Mouse (Mus musculus): Measurements from ENCODE around the gene Lama1. TPM values are rescaled to one million over a fixed set of nuclear protein-coding genes. Genes with fewer than 3 reads are reported as not detected.

Lama1 gene
- polyA plus RNA-seq, 1 experiment from 2014 or later, result 4.1 TPM

GRCm38 (mm10) chr17:67690689-67691088, 6.4 kb upstream of the Lama1 start:
- H3K4me2 ChIP-seq (ENCODE audit: low read depth, low read length), result no peak overlapping the region
- H3K27ac ChIP-seq (ENCODE audit: low read length), result no peak overlapping the region
- H3K9me3 ChIP-seq (replicated peaks; ENCODE audit: control insufficient read depth, low read length), result no peaks in the 10 kb centered on the region
- no peaks in the 10 kb centered on the region for H3K36me3 ChIP-seq (ENCODE audit: control insufficient read depth, insufficient read depth, low read length)
- H3K27me3 ChIP-seq (ENCODE audit: control insufficient read depth, insufficient read depth, low read length), result no peaks in the 10 kb centered on the region
- no peak overlapping the region for H3K9ac ChIP-seq (ENCODE audit: low read length)
- H3K4me3 ChIP-seq (replicated peaks; ENCODE audit: low read length), result no peak overlapping the region
- ATAC-seq (ENCODE audit: insufficient read depth, low FRiP score), result no peak
- 45% methylated on average over 4 of the region's 4 CpGs for WGBS
- H3K4me1 ChIP-seq (ENCODE audit: control insufficient read depth, insufficient read depth, low read length), result no peaks in the 10 kb centered on the region; the same call in 1 of the 2 replicates

- no peaks in the 10 kb centered on the region for H3K36me3 ChIP-seq (ENCODE audit: control insufficient read depth, insufficient read depth, low read length)
- ATAC-seq (ENCODE audit: insufficient read depth, low FRiP score), result no peak
- WGBS, result 53% methylated on average over 2 of the region's 2 CpGs
- no peaks in the 10 kb centered on the region for H3K27me3 ChIP-seq (ENCODE audit: control insufficient read depth, insufficient read depth, low read length)
- H3K27ac ChIP-seq (ENCODE audit: low read length), result peak overlapping the region; percentile 74
- H3K4me3 ChIP-seq (replicated peaks; ENCODE audit: low read length), result no peak overlapping the region
- no peak overlapping the region for H3K4me2 ChIP-seq (ENCODE audit: low read depth, low read length)
- no peaks in the 10 kb centered on the region for H3K9me3 ChIP-seq (replicated peaks; ENCODE audit: control insufficient read depth, low read length)
- no peak overlapping the region for H3K9ac ChIP-seq (ENCODE audit: low read length)
- H3K4me1 ChIP-seq (ENCODE audit: control insufficient read depth, insufficient read depth, low read length), result peaks cover 3% of the 10 kb centered on the region
Measured at GRCm38 (mm10) chr17:67692651-67693050, 4.4 kb upstream of the Lama1 start.

- no peak for ATAC-seq (ENCODE audit: insufficient read depth, low FRiP score)
- 63% methylated on average over 3 of the region's 3 CpGs for WGBS
- H3K9ac ChIP-seq (ENCODE audit: low read length), result no peak overlapping the region
- no peak overlapping the region for H3K4me2 ChIP-seq (ENCODE audit: low read depth, low read length)
- peaks cover 2% of the 10 kb centered on the region; the same call in 1 of the 2 replicates for H3K27me3 ChIP-seq (ENCODE audit: control insufficient read depth, insufficient read depth, low read length)
- H3K36me3 ChIP-seq (ENCODE audit: control insufficient read depth, insufficient read depth, low read length), result no peaks in the 10 kb centered on the region
- H3K9me3 ChIP-seq (replicated peaks; ENCODE audit: control insufficient read depth, low read length), result no peaks in the 10 kb centered on the region
- H3K4me1 ChIP-seq (ENCODE audit: control insufficient read depth, insufficient read depth, low read length), result peaks cover 13% of the 10 kb centered on the region
- no peak overlapping the region for H3K27ac ChIP-seq (ENCODE audit: low read length)
- H3K4me3 ChIP-seq (replicated peaks; ENCODE audit: low read length), result no peak overlapping the region
Measured at GRCm38 (mm10) chr17:67693861-67694260, 3.2 kb upstream of the Lama1 start.

GRCm38 (mm10) chr17:67697461-67697891, 417 bp downstream of the Lama1 start:
- H3K27ac ChIP-seq (ENCODE audit: low read length), result no peak overlapping the region
- H3K9ac ChIP-seq (ENCODE audit: low read length), result peak overlapping the region; percentile 67
- H3K27me3 ChIP-seq (ENCODE audit: control insufficient read depth, insufficient read depth, low read length), result peaks cover 5% of the 10 kb centered on the region; the same call in 1 of the 2 replicates
- H3K9me3 ChIP-seq (replicated peaks; ENCODE audit: control insufficient read depth, low read length), result no peaks in the 10 kb centered on the region
- whole genome bisulfite sequencing, result under 1% methylated on average over 32 of the region's 32 CpGs
- peaks cover 13% of the 10 kb centered on the region for H3K4me1 ChIP-seq (ENCODE audit: control insufficient read depth, insufficient read depth, low read length)
- no peaks in the 10 kb centered on the region for H3K36me3 ChIP-seq (ENCODE audit: control insufficient read depth, insufficient read depth, low read length)
- peak; percentile 59; the same call in 1 of the 2 replicates for ATAC-seq (ENCODE audit: insufficient read depth, low FRiP score)
- H3K4me3 ChIP-seq (replicated peaks; ENCODE audit: low read length), result peak overlapping the region; percentile 71
- H3K4me2 ChIP-seq (ENCODE audit: low read depth, low read length), result peak overlapping the region; percentile 95

- peak overlapping the region; percentile 95 for H3K4me2 ChIP-seq (ENCODE audit: low read depth, low read length)
- H3K4me3 ChIP-seq (replicated peaks; ENCODE audit: low read length), result peak overlapping the region; percentile 71
- no peak for ATAC-seq (ENCODE audit: insufficient read depth, low FRiP score)
- no peak overlapping the region for H3K27ac ChIP-seq (ENCODE audit: low read length)
- peaks cover 13% of the 10 kb centered on the region for H3K4me1 ChIP-seq (ENCODE audit: control insufficient read depth, insufficient read depth, low read length)
- WGBS, result 6% methylated on average over 13 of the region's 13 CpGs
- H3K9me3 ChIP-seq (replicated peaks; ENCODE audit: control insufficient read depth, low read length), result no peaks in the 10 kb centered on the region
- 0 out of 2 replicates have a peak overlapping the region, but pooled peaks have one; percentile 23 for H3K9ac ChIP-seq (ENCODE audit: low read length)
- H3K36me3 ChIP-seq (ENCODE audit: control insufficient read depth, insufficient read depth, low read length), result no peaks in the 10 kb centered on the region
- peaks cover 5% of the 10 kb centered on the region; the same call in 1 of the 2 replicates for H3K27me3 ChIP-seq (ENCODE audit: control insufficient read depth, insufficient read depth, low read length)
Measured at GRCm38 (mm10) chr17:67698301-67698700, 1.2 kb downstream of the Lama1 start.

- no peak for ATAC-seq (ENCODE audit: insufficient read depth, low FRiP score)
- no peak overlapping the region for H3K9ac ChIP-seq (ENCODE audit: low read length)
- no peak overlapping the region for H3K4me2 ChIP-seq (ENCODE audit: low read depth, low read length)
- no peaks in the 10 kb centered on the region for H3K9me3 ChIP-seq (replicated peaks; ENCODE audit: control insufficient read depth, low read length)
- H3K36me3 ChIP-seq (ENCODE audit: control insufficient read depth, insufficient read depth, low read length), result no peaks in the 10 kb centered on the region
- no peak overlapping the region for H3K4me3 ChIP-seq (replicated peaks; ENCODE audit: low read length)
- 26% methylated on average over 8 of the region's 9 CpGs for WGBS
- no peak overlapping the region for H3K27ac ChIP-seq (ENCODE audit: low read length)
- peaks cover 5% of the 10 kb centered on the region; the same call in 1 of the 2 replicates for H3K27me3 ChIP-seq (ENCODE audit: control insufficient read depth, insufficient read depth, low read length)
- peaks cover 13% of the 10 kb centered on the region for H3K4me1 ChIP-seq (ENCODE audit: control insufficient read depth, insufficient read depth, low read length)
Measured at GRCm38 (mm10) chr17:67701761-67702160, 4.7 kb downstream of the Lama1 start.

- no peak overlapping the region for H3K4me3 ChIP-seq (replicated peaks; ENCODE audit: low read length)
- H3K36me3 ChIP-seq (ENCODE audit: control insufficient read depth, insufficient read depth, low read length), result no peaks in the 10 kb centered on the region
- no peak for ATAC-seq (ENCODE audit: insufficient read depth, low FRiP score)
- H3K4me2 ChIP-seq (ENCODE audit: low read depth, low read length), result no peak overlapping the region
- H3K9ac ChIP-seq (ENCODE audit: low read length), result no peak overlapping the region
- WGBS, result 67% methylated on average over 3 of the region's 3 CpGs
- H3K27ac ChIP-seq (ENCODE audit: low read length), result no peak overlapping the region
- H3K27me3 ChIP-seq (ENCODE audit: control insufficient read depth, insufficient read depth, low read length), result peaks cover 5% of the 10 kb centered on the region; the same call in 1 of the 2 replicates
- peaks cover 7% of the 10 kb centered on the region for H3K4me1 ChIP-seq (ENCODE audit: control insufficient read depth, insufficient read depth, low read length)
- H3K9me3 ChIP-seq (replicated peaks; ENCODE audit: control insufficient read depth, low read length), result no peaks in the 10 kb centered on the region
Measured at GRCm38 (mm10) chr17:67702941-67703340, 5.9 kb downstream of the Lama1 start.

GRCm38 (mm10) chr17:67705035-67705769, 8.1 kb downstream of the Lama1 start:
- H3K27ac ChIP-seq (ENCODE audit: low read length), result no peak overlapping the region

GRCm38 (mm10) chr17:67706372-67706771, 9.3 kb downstream of the Lama1 start:
- H3K27ac ChIP-seq (ENCODE audit: low read length), result no peak overlapping the region
- no peaks in the 10 kb centered on the region for H3K36me3 ChIP-seq (ENCODE audit: control insufficient read depth, insufficient read depth, low read length)
- no peaks in the 10 kb centered on the region for H3K27me3 ChIP-seq (ENCODE audit: control insufficient read depth, insufficient read depth, low read length)
- 77% methylated on average over 5 of the region's 5 CpGs for WGBS
- no peak overlapping the region for H3K9ac ChIP-seq (ENCODE audit: low read length)
- H3K9me3 ChIP-seq (replicated peaks; ENCODE audit: control insufficient read depth, low read length), result no peaks in the 10 kb centered on the region
- ATAC-seq (ENCODE audit: insufficient read depth, low FRiP score), result no peak
- 0 out of 2 replicates have a peak, but pooled peaks cover 3% of the 10 kb centered on the region for H3K4me1 ChIP-seq (ENCODE audit: control insufficient read depth, insufficient read depth, low read length)
- H3K4me2 ChIP-seq (ENCODE audit: low read depth, low read length), result no peak overlapping the region
- no peak overlapping the region for H3K4me3 ChIP-seq (replicated peaks; ENCODE audit: low read length)

More at GRCm38 (mm10) chr17:67705035-67705769, 8.1 kb downstream of the Lama1 start:
- ATAC-seq (ENCODE audit: insufficient read depth, low FRiP score), result no peak
- H3K9ac ChIP-seq (ENCODE audit: low read length), result no peak overlapping the region
- no peak overlapping the region for H3K4me2 ChIP-seq (ENCODE audit: low read depth, low read length)
- no peak overlapping the region for H3K4me3 ChIP-seq (replicated peaks; ENCODE audit: low read length)
- 82% methylated on average over 10 of the region's 10 CpGs for WGBS
- H3K36me3 ChIP-seq (ENCODE audit: control insufficient read depth, insufficient read depth, low read length), result no peaks in the 10 kb centered on the region
- no peaks in the 10 kb centered on the region for H3K27me3 ChIP-seq (ENCODE audit: control insufficient read depth, insufficient read depth, low read length)
- H3K9me3 ChIP-seq (replicated peaks; ENCODE audit: control insufficient read depth, low read length), result no peaks in the 10 kb centered on the region
- 0 out of 2 replicates have a peak, but pooled peaks cover 3% of the 10 kb centered on the region for H3K4me1 ChIP-seq (ENCODE audit: control insufficient read depth, insufficient read depth, low read length)
